Mouse (Mus musculus) right cerebral cortex, postnatal 4 days (tissue): ENCODE results near the gene Card19.

ENCODE experiments used
- DNase-seq: peaks from one replicate; pipeline ENCODE4 v3.0.0-alpha.2; 2022

The Card19 gene

DNA sequence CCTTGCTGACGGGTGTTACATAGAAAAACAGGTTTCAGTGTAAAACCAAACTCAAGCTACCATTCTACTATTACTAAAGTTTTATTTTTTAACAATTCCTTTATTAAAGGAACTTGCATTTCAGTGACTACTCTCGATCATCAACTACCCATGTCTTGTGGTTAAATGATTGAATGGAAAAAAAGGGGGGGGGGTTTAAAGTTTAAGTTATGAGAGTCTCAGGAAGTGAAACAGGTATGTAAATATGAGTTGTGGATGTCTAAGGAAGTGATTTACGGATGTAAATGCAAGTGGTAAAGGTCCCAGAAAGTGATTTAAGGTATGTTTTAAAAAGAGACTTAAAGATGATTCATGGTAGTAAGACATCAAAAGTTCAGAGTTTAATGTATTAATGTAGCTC is 9.3 kb upstream of the Card19 start:
- no peak for DNase-seq

DNA sequence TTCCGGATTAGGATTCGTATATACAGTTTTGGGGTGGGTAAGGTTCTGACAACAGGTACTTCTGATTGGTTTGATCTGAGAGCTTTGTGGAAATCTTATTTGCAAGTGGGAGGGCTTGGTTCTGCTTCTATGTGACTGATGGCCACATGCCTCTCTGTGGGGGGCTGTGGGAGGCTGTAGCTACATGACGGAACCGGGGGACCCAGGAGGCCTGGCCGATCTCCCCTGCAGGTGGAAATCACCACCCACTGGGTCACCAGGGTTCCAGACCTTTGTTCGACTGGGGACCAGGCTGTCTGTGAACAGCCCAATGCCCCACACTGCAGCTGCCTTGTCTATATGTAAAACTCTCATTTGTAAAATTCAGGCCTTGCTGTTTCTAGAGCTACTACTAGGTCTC is 8.9 kb upstream of the Card19 start:
- no peak for DNase-seq

DNA sequence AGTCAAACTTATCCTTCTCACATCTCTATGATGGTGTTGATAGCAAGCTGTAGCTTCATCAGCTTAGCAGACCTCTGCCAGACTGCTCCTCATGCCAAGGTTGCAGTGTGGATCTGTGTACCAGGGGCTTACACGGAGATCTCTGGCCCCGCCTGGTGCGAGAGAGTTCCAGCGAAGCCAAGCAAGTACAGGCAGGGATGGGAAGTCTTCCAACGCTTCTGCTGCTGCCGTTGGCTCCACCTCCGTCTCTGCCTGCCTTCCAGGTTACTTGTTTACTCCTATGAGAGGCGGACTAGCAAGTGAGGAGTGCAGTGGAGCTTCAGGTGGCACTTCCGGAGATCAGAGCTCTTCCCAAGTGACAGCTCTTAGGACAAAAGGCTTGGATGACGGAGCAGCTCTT is 8.5 kb upstream of the Card19 start:
- DNase-seq, result no peak

DNA sequence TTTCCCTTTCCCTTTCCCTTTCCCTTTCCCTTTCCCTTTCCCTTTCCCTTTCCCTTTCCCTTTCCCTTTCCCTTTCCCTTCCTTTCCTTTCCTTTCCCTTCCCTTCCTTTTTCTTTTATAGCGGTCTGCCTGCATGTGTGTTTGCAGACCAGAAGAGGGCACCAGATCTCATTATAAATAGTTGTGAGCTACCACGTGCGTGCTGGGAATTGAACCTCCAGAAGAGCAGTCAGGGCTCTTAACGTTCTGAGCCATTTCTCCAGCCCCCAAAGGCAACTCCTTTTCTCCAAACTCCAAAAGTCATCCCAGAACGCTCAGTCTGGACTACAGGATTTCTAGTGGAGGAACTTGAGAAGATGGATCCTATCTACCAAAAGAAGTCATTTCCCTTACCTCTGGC is 5.1 kb upstream of the Card19 start:
- DNase-seq, result no peak

DNA sequence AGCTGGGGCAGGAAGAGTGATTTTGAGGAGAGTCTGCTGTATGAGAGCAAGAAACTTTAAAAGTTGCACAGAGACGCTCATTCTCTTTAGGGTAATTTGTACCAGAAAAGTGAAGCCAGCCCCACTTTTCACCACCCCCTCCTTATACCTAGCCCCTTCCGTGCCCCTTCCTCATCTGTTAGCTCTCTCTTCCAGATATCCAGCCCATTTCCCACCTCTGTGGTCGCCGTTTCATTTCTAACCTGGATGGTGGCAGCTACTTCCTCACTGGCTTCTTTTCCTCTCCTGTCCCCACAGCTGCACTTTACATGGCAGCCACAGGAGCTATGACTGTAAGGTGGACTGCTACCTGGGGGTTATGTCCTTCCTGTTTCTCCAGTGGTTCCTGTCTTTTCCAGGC is 3.5 kb upstream of the Card19 start:
- no peak for DNase-seq

DNA sequence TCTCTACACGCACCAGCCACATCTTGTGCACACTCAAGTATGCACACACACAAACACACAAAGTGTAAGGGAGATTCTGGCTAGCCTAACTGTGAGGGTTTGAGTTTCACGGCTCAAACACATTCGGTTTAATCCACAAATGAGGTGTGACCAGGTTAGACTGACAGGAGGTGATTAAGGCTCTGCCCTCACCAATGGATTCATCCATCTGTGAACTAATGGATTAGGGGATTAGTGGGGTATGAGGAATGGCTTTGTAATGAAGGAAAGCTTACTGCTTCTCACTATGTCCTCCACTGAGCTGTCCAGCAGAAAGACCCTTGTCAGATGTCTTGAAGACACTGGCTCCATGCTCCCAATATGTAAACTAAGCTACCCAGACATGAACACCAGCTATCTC is 2.8 kb upstream of the Card19 start:
- DNase-seq, result no peak

DNA sequence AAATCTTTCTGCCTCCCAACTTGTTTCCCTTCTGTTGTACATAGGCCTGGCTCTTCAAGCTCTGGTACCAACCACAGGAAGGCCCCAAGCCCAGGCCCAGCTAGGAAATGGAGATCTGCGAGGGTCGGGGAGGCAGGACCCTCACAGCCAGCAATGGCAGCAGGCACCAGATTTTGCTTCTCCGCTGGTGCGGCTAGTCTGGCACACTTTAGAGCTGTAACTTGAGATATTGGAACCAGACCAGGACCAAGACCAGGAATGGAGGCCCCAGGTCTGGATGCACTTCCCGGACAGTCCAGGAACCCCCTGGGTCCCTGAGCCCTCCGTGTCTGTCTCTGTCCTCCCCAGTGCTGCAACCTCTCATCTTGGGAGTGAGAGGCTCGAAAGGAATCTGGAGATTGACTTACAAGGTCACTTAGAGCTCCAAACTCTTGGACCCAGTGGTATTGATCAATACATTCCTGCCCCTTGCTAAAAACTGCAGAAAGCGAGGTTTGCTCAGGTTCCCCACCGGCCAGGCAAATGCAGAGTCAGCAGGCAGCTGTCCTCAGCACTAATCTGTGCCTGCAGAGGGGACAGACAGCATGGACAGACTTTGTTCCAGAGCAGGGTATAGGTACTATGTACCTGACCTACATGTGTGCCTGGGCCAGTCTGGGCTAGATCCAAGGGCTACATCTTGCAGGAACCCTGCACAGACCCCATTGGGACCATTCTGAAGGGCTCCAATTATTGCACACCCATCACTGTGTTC is 1.1 kb upstream of the Card19 start:
- no peak for DNase-seq

DNA sequence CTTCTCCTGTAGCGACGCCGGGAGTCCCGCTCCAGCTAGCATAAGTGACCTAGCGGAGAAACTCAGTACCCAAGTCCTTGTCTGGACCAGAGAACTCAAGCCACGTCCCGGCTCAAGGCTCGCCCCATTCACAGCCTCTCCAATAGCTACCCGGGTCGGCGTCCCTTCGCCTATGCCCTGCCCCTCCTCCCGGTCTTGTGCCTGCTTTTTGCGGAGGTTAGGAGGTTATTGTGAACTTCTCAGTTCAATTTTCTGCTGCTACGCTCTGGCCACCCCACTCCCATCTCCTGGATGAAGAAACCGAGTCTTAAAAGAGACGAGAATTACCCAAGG is 349 bp upstream of the Card19 start:
- DNase-seq, result no peak

DNA sequence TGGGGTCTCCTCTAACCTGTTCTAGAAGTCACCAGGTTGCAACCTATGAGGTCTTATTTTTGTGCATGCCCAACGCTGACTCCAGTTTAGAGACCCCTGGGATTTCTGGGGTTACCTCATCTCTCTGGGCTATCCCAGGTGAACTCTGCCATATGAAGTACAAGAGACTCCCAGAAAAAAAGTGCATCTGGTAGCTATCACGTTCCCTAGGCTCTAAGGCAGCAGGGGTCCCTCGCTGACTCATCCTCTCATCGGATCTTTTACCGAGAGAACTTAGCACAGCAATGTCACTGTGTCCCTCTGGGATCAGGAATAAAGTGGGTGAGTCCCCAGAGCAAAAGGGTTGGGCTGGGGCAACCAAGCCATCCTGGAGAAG is 721 bp downstream of the Card19 start:
- no peak for DNase-seq

DNA sequence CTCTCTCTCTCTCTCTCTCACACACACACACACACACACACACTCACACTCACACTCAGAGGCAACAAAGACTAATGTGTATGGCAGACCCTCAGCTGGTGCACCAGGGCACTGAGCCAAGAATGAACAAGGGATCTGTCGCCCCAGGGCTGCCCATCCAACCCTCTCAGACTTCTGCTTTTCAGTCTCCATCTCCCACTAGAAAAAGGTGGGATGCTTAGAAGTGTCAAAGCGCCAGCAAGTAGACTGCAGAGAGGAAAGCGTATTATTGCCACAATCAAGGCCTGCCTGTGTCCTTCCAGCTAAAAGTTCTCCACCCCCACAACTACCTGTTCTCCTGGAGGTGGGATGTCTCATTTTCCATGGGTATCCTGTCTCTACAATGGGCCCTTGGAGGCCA is 1.4 kb downstream of the Card19 start:
- DNase-seq, result no peak

DNA sequence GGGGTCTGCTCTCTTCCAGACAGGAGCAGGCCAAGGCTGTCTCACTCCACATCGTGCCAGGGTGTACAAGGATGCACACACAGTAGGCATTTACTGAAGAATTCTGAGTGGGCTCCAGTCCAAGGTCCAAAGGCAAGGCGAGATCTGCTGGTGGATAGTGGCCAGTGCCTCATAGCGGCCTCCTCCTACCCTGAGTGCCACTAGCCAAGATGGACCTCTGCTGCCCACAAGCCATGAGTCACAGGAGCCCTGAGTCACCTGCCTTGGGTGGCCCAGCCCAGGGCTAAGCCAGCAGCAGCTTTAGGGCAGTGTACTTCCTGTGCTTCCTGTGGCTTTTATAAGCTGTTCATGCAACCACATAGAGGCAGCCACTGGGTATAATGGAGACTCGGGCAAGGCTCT is 2.3 kb downstream of the Card19 start:
- no peak for DNase-seq

DNA sequence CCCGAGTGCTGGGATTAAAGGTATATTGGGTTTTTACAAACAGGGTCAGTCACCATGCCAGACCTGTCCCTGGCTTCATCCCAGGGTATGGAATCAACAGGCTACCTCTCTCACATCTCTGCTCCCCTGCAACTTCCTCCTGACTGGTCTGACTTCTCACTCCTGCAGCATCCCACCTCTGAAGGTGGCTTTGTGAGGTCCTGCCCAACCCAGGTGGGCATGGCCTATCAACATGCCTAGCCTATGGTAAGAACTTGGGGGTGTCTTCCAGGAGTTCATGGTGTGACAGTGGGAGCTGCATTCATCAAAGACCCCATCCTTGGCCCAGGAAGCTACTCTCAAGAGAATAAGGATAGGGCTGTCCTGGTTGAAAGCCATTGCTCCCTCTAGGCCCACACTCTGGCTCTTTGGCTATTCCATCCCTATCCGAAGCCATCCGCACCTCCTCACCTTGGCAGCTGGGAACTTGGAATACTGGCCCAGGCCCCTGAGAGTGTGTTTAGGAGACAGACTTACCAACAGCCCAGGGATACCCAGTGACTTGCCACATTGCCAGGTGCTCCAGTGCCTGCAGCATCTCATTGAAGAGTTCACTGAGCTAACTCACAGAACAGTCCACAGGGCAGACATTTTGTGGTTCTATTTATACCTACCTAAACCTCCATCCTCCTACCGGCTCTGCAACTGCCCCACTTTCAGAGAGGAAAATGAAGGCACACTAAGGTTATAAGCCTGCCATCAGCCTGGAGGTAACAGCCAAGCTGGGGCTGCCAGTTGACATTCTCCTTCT is 2.9 kb downstream of the Card19 start:
- DNase-seq, result no peak

DNA sequence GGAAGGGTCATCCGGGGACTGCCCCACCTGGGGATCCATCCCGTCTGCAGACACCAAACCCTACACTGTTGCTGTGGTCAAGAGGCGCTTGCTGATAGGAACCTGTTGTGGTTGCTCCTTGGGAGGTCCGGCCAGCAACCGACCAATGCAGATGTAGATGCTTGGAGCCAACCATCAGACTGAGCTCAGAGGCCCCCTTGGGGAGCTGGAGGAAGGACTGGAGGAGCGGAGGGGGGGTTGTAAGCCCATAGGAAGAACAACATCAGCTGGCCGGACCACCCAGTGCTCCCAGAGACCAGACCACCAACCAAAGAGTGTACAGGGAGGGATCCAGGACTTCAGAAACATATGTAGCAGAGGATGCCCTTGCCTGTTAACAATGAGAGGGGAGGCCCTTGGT is 6.5 kb downstream of the Card19 start:
- no peak for DNase-seq

DNA sequence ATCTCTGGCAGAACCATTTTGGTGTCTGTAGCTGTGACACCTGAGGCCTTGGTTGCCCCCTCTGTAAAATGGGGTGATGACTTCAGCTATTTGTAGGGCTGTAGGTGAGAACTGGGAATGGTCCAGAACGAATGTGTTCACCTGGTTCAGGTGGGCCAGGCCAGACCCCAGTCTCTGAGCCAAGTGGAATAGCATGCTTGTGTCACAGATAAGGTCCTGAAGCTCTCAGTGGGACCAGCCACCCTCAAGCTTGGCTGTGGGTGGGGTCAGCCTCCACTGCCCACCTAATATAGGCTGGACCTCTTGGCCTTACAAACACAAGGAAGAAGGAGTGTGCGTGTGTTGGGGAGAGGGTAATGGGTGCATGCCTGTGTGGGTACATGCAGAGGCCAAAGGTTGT is 9.5 kb downstream of the Card19 start:
- no peak for DNase-seq

DNA sequence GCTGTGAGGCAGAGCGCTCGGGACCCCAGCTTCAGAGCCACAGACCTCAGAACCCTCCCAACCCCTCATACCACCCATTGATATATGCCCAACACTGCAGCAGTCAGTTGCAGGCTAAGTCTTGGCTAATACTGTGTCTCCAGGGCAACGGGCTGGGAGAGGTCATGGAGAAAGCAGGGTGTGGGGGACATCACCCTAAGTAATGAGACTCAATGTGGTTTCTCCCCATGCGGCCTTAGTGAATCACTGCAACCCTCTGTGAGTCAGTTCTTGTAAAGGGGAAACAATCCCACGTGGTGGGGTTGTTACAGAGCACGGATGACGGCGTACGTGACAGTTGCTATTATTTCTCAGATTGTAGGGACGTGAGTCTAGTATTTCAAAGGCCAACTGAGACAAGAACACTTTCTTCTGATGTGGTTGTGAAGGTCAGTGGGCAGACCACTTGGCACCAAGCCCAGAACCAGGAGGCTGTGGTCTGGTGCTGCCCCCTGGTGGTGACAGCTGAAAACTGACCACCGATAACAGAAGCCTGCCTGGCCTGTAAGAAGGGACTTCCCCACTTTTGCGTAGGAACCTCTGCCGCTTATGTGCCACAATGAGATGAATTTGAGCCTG is 10.3 kb downstream of the Card19 start:
- DNase-seq, result peak; percentile 87

DNA sequence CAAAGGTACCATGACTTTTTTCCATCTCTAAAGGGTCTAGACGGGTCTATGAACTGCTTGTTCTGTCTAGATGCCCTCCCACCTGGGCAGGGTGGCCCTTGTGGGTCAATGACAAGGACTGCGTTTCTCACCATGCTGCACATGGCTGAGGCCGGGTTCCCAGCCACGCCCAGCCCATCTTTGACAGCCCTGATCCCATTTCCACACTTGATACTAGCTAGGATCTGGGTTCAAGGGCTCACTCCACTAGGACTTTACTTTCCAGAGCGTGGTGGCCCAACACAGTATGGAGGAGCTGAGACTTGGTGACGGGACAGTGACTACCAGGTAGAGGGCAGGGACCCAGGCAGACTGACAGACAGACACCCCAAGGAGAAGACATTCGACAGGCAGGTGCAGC is 13.3 kb downstream of the Card19 start:
- no peak for DNase-seq

DNA sequence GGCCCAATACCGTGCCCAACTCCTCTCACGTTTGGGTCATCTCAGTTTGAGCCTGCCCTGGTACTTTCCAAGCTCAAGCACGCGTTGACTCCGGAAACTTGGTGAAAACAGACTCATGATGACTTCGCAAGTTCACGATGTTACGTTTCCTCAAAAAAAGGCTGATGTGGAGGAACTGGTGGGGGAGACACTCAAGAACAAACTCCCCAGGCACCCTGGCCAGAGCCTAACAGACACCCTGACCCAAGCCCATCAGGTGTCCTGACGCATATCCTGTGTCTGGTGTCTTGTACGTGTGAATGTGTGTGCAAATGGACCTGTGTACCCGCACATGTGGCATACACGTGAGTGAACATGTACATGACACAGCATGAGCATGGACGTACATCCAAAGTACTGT is 15.1 kb downstream of the Card19 start:
- no peak for DNase-seq

DNA sequence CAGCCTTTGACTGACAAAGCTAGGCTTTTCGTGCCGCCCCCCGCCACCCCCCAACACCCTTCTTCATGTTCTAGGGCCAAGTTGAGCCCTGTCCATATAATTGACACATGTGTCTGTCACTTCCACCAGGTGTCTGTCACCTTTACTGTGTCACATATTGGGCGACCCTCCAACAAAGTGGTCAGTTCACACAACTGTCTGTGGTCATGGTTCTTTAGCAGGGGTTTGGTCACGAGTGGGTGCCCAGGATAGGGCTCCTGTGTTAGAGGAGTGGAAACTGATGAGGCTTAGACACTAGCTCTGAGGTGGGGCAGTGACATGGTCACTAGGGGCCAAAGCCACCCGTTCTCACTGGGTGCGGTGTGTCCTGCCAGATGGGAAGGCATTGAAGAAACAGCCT is 15.9 kb downstream of the Card19 start:
- no peak for DNase-seq

DNA sequence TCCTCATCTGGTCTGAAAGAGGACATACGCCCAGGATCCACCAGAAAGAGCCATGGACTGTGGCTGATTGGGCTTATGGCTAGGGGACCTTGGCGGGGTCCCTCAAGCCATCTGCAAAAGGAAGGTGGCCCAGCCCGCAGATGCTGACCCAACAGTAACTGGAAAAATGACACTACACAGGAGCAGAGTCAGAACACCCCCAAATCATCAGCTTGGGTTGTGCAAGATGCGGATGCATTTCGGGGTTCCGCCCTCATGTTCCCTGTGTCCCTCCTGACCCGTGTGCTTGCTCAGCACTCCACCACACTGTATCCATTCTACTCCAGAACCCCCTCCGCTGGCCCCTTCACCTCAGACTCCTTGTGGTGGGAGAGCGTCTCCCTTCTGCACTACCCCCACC is 17.1 kb downstream of the Card19 start:
- no peak for DNase-seq

DNA sequence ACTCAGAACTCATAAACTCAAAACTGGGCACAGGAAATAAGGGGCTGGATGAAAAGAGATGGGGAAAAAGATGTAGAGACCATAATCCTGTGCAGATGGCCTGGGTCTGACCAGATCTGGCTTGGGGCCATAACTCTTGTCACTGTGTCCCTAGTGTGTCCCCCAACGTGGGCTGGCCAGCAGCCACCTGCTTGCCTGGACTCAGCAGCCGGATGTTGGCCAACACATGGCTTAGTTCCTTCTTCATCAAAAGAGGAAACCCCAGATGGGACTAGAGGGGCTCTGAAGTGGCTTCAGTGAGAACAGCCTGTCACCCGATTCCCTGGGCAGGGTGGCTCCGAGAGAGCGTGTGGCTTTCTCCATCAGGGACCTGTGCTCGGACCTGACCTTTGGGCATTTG is 19.1 kb downstream of the Card19 start:
- no peak for DNase-seq

DNA sequence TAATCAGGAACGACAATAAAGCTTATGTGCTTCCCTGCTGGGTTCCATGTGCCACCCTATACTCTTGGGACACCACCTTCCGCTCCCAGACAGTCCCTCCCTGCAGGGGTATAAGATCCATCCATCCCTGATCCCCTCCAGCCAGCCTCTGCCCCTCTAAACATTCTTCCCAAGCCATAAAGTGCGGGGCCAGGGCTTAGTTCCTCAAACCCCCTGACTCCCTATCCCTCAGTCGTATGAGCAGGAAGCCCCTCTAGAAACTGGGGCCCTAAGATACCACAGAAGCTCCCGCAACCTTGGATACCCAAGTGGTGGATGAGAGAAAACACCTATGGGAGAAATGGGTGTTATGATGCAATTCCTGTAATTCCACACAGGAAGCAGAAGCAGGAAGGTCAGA is 19.6 kb downstream of the Card19 start:
- no peak for DNase-seq

DNA sequence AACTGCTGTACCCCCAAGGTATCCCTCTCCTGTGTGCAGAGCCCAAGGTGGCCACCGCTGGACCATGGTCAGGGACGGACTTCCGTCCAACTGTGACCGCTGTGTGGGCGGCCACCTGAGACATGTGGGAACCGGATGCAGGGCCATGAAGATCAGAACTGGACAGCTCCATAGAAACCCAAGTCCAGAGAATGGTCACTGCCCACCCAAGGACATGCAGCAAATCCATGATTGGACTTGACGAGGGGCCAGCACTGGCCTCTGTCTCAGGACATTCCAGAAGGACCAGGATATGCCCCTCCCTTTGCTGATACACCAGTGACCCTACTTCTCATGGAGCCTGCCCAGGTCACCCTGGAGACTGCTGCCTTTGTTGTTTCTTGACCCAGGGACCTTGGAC is 20.2 kb downstream of the Card19 start:
- no peak for DNase-seq

DNA sequence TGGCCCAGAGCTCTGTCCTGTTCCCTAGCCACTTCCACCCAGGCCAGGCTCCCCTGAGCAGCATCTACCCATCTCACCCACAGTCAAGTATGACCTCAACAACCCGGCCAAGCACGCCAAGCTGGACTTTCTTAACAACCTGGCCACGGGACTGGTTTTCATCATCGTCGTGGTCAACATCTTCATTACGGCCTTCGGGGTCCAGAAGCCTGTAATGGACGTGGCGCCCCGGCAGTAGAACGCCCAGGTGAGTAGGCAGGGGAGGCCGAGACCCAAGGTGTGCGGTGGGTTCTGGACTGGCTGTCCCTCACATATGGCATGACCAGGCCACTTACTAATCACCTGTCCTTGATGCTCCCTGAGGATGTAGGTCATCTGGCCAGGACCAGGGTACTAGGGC is 21.0 kb downstream of the Card19 start:
- no peak for DNase-seq

DNA sequence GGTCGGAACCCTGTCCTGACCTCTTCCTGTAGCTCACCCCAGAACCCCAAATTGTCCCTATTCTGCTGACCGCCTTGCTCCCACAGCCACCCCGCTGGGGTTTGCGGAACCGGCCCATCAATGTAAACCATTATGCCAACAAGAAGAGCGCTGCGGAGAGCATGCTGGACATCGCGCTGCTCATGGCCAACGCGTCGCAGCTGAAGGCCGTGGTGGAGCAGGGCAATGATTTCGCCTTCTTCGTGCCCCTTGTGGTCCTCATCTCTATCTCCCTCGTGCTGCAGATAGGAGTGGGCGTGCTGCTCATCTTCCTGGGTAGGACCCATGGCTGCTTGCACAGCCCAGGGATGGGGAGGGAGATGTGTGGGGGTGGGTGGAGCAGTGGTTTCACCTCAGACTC is 22.2 kb downstream of the Card19 start:
- DNase-seq, result no peak
